Mouse (Mus musculus): ENCODE measurements at regions not wholly inside any gene's neighbourhood (a gene's known extent, or its start where the extent isn't known, plus 50 kb on each side); places are given as distances from the start of the nearest gene placed in this dataset.

DNA sequence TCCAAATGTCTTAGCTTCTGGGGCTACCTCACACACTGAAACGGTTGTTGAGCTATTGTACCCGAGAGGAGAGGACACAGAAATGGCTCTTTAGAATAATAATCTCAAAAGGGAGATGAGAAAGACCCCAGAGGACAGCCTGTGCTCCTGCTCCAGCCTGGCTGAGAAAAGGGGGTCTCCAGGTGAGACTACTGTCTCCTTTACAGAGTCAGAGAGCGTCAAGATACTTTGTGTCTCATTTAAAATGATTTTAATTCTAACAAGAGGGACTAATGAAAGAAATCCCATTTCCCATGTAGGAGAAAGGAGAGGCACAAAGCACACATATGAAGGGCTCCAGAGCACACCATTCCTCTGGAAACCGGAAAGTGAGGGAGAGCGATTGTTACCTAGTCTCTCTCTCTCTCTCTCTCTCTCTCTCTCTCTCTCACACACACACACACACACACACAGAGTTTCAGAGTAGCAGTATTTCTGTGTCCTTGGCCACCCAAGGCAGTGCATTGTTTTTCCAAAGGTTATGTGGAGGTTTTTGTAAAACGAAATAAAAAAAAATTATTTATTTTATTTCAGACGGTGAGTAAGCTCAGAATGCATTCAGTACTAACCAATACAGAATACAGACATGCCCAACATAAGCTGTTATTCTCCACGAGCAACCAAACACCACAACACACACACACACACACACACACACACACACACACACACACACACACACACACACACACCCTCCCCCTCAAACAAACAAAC is 215.6 kb upstream of the Ubash3b start:
- no peak for TF ChIP-seq GATA4 (IDR thresholded peaks at IDR 0.05; ENCODE audit: insufficient replicate concordance, low read length)

DNA sequence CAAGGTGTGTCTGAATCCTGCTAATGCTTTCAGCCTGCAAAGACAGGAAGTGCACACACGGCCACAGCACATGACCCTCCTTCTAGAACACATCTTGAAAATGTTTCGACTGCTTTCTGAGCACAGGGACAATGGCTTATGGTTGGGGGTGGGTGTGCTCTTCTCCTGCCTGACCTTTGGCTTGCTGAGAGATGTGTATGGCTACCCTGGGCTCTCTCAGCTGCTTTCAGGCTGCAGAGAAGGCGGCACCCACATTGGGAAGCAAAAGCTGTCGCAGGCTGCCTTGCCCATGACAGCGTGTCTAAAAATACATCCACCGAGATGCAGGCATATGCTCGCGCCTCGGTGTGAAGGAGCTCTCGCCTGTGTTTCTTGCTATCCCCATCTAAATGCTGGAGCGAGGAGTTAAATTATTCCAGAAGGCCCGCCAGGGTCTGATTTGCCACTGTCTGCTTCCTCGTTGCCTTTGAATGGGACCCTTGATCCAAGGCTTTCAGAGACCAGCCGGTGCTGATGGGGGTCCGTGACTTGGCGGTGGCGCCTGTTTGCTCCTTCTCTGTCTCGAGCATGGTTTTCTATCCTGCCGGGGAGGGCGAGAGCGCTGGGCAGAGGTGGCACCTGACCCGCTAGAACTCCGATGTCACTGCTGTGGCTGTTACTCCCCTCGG is 214.6 kb upstream of the Ubash3b start:
- TF ChIP-seq GATA4 (IDR thresholded peaks at IDR 0.05; ENCODE audit: insufficient replicate concordance, low read length), result no peak

DNA sequence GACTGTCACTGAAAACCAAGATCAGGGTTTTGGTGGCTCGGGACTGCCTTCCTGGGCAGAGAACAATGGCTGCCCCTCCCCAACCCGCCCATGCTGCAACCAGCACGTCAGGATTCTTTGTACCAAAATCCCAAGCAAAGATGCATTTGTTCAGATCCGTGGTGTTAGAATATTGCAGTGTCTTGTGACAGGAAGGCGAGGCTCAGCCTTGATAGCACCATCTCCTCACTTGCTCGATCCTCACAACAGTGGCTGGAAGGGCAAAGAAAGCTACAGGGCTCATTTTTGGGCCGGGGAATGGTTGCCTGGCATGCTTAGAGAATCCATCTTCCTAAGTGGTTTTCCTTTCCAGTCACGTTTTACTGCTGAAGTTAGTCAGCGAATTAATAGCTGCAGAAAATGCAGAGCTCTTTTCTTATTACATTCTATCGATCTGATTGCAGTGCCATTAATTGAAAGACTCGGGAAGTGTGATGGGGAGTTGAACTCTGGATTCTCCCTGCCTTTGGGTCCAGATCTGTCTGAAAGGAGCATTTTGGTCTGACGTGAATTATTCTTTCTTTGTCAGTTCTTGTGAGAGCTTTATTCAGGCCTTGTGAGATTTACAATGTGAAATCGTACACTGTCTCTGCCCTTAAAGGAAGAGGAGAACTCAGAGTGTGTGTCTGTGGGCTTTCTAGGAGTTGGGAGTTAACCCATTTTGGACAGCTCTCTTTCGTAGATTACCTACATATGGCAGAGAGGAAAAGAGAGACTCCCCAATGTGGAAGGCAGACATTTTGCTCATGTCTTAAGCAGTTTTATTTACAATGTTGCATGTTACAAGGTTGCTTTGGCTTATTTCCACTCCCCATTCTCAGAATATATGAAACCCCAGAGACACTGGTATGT is 213.3 kb upstream of the Ubash3b start:
- no peak for TF ChIP-seq GATA4 (IDR thresholded peaks at IDR 0.05; ENCODE audit: insufficient replicate concordance, low read length)

DNA sequence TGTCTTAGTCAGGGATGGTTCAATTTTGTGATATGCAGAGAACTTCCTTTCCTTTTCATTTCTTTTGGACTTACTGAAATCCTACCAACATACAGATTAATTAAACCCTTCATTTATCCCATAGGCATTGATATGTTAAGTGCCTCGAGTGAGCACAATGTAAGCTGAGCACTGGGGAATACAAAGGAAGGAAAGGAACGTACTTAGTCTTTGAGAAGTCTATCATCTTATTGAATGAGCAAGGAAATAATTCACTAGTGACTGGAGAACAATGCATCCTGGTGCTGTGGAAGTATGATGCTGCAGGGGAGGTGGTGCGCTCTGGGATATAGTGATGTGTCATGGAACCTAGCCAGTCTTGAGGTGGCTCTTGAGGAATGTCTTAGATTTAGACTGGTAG is 204.9 kb upstream of the Ubash3b start:
- no peak for TF ChIP-seq GATA4 (IDR thresholded peaks at IDR 0.05; ENCODE audit: insufficient replicate concordance, low read length)

DNA sequence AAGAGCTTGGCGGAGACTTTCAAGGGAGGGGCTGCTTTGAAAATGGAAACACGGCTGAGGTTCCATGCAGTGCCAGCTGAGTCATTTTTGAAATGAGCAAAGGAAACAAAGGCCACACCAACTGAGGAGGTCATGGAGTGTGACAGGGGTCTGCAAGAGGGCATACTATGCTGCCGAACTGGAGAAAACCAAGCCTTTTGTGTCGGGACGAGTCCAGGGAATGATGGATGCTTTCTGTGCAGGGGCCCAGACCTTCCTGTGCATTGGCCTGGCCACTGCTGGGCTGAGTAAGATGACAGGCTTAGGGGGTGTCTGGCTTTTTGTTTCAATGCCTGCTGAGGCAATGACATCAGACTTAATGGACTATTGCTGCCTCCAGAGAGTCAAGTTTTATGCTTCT is 203.8 kb upstream of the Ubash3b start:
- TF ChIP-seq GATA4 (IDR thresholded peaks at IDR 0.05; ENCODE audit: insufficient replicate concordance, low read length), result no peak

DNA sequence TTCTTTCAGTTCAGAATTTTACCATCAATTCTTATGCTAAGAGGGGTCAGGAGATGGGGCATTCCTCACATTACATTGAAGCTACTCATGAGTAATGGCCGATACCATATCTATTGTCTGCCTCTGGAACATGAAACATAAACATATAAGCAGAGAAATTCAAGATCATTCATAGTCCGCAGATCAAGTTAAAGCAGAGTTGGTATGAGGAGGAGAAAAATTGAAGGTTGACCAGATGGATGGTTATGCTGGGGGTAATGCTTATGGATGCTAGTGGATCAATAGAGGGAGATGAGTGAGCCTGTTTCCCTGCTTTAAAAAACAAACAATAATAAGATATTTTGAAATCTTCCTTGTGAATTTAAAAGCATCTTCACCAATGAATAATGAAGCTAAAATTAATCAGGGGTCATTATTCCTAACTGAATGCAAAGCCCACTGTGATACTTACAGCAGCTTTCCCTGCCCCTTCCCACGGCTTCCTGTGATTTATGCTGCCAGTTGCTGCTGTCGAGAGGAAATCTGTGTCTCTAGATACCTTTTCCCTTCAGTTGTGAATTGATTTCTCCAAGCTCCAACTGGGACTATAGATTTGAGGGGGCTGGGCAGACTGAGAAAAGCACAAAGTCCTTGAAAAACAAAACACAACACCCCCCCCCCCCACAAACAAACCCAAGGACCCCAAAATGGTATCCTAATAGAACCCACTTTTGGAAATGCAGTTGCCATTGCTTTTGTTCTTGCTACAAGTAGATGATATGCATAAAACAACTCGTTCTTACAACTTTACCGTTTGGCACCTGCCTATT is 203.1 kb upstream of the Ubash3b start:
- TF ChIP-seq GATA4 (IDR thresholded peaks at IDR 0.05; ENCODE audit: insufficient replicate concordance, low read length), result no peak

DNA sequence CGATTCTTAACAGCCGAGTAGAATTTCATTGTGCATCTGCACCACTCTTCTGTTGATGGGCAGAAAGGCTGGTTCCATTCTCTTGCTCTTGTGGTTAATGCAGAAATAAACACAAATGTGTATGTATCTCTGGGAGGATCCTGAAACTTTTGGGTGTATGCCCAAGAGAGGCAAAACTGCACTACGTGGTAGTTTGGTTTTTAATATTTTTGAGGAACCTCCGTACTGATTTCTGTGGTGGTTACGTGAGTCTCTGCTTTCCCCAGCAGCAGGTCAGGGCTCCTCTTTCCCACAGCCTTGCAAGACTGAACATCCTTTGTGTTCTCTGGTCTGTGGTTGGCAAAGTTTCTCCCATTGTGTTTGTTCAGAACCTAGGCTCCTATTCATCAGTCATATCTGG is 198.9 kb upstream of the Ubash3b start:
- TF ChIP-seq GATA4 (IDR thresholded peaks at IDR 0.05; ENCODE audit: insufficient replicate concordance, low read length), result no peak

DNA sequence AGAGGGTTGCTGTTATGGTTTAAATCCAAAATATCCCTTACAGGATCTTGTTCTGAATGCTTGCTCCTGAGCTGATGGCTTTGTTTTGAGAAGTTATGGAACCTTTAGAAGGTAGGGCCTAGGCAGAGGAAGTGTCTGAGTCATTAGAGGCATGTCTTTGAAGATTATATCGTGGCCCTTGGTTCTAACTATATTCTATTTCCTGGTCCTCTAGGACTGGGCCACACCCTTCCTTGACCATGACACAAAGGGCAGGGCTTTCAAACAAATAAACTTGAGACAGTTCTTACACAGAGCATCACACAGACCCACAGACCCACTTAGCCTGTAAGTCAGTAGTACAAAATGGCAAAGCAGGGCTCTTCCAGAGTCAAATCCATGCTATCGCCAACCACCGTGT is 197.8 kb upstream of the Ubash3b start:
- TF ChIP-seq GATA4 (IDR thresholded peaks at IDR 0.05; ENCODE audit: insufficient replicate concordance, low read length), result no peak

DNA sequence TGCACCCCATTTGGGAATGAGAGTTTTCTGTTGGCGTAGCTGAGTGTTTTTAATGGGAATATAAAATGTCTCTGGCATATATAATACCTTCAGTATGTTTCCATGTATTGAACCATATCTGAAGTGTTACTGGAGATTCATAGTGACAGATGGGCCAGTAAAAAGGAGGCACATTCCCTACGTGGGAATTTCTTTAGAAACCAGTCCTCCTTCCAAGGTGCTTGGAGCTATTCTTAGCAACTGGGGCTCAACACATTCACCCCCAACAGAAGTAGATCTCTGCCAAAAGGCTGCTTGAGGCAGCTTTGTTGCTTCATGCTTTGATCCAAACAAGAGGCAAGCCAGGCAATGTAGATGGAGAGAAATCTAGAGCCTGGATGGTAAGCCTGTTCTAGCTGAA is 183.8 kb upstream of the Ubash3b start:
- no peak for TF ChIP-seq GATA4 (IDR thresholded peaks at IDR 0.05; ENCODE audit: insufficient replicate concordance, low read length)

DNA sequence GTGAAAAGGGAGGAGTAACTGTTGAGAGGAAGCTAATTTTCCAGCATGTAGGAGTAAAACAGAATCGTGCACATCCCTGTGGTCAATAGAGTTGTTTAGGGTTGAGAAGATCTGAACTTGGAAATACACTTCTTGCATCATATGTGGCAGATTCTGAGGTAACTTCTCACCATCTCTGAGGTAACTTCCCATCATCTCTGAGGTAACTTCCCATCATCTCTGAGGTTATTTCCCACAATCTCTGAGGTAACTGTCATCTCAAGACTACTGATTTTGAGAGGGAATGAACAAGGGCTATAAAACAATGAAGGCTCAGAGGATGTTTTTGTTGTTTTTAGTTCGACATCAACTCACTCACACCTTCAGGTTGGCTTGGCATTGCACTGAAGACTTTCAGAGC is 175.9 kb upstream of the Ubash3b start:
- no peak for TF ChIP-seq GATA4 (IDR thresholded peaks at IDR 0.05; ENCODE audit: insufficient replicate concordance, low read length)

DNA sequence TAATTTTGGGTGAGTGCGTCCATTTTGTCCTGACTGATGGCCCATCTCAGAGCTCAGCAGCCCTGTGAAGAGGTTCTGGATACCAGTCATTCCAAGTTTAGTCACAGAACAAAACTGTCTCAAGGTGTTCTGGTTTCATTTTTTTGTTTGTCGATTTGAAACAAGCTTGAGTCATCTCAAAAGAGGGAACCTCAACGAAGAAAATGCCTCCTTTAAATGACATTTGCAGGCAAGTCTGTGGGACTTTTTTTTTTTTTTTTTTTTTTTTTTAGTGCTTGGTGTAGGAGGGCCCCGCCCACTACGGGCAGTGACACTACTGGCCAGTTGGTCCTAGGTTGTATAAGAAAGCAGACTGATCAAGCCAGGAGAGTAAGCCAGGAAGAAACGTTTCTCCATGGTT is 175.3 kb upstream of the Ubash3b start:
- no peak for TF ChIP-seq GATA4 (IDR thresholded peaks at IDR 0.05; ENCODE audit: insufficient replicate concordance, low read length)

DNA sequence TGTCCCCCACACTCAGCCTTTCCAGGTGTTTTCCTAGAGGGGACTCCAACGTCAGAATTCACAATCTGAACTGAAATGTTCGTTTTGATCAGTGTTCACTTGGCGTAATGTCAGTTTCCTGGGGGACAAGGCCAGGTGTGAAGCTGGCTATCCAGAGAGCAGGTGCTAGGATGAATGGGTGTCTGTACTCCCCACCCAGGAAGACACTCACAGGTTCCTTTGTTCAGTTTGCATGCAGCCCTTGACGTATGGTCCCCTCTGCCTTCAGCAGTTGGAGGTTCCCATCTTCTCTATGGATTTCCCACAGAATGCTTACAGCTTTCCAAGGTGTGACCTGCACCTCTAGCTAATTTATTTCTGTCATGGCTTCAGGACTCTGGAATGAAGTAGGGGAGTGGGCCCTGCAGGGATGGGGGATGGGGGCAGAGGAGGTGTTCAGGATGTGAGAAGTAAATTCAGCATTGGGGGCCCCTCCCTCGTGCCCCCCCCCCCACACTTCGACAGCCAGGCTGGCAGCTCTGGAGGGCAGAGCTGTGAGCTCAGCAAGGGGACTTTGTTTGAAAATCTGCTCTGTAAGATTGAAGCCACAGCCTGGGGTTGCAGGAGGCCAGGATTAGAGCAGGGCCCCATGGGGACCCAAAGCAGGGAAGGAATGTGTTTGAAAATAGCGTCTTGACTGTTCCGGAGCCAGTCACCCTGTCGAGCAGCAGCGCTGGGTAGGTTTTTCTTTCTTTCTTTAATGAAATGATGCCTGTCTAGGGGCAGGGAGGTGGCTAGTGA is 173.2 kb upstream of the Ubash3b start:
- no peak for TF ChIP-seq GATA4 (IDR thresholded peaks at IDR 0.05; ENCODE audit: insufficient replicate concordance, low read length)

DNA sequence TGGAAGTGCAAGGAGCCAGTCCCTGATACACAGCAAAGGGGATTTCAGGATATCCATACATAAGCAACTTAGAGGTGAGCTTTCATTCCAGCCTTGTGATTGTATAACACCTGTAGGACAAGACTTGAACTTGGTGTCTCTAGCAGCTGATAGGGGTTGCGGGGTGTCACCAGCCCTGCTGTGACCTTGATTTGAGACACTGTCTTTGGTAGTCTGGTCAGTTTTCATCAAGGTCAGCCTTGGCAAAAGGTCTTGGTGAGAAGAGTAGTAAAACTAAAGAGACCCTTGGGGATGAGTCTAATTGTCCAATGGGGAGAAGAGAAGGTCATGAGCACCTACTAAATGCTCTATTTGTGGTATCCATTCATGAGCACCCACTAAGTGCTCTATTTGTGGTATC is 172.0 kb upstream of the Ubash3b start:
- TF ChIP-seq GATA4 (IDR thresholded peaks at IDR 0.05; ENCODE audit: insufficient replicate concordance, low read length), result no peak

DNA sequence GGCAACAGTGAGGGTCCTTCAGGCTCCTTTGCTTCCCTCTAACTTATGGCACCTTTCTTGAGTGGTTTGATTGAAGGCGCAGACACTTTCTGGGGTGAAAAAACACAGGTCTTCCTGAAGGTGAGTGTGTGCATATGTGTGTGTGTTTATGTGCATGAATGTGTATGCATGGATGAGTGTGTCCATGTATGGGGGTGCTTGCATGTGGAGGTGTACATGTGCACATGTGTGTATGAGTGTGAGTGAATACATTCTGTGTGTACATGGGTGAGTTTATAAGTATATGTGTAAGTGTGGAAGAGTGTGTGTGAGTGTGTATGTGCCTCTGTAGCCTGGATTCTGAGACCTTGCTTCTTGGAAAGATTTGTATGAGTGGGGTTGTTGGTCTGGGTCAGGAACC is 167.5 kb upstream of the Ubash3b start:
- no peak for TF ChIP-seq GATA4 (IDR thresholded peaks at IDR 0.05; ENCODE audit: insufficient replicate concordance, low read length)

Data from liver, adult (tissue).